Mouse (Mus musculus) lung, adult 2 months (tissue): ENCODE results near the gene Ttc39a. TPM values are rescaled to one million over a fixed set of nuclear protein-coding genes. Genes with fewer than 3 reads are reported as not detected.
A peak's percentile ranks its signal among the peaks of the same experiment; 100 is the strongest.

Source experiments
- DNase-seq: peaks from one replicate; pipeline ENCODE4 v3.0.0; 2022
- H3K4me1 ChIP-seq: fragments of 200-500 bp; 2 replicates; pipeline ENCODE4 v1.6.1; 2011; ENCODE audit warnings: low read length; ENCODE audit not compliant: control insufficient read depth, insufficient read depth
- H3K4me3 ChIP-seq: fragments of 200-500 bp; replicated peaks from 2 replicates; pipeline ENCODE3; 2011; ENCODE audit warnings: low read depth, mild to moderate bottlenecking, control low read depth, low read length; ENCODE audit errors: extremely low read depth
- CTCF ChIP-seq: fragments of 200-500 bp; IDR thresholded peaks from 2 replicates; pipeline ENCODE4 v1.5.1; 2011; ENCODE audit warnings: mild to moderate bottlenecking, low read length, control low read depth; ENCODE audit not compliant: insufficient read depth
- POLR2A ChIP-seq: fragments of 200-500 bp; IDR thresholded peaks from 2 replicates; pipeline ENCODE4 v1.6.1; 2011; ENCODE audit warnings: low read depth, mild to moderate bottlenecking, control low read depth, low read length, borderline replicate concordance; ENCODE audit errors: extremely low read depth
- WGBS: fragments of 180-500 bp; shearing (Covaris S2); methylation state at CpG from one replicate; pipeline ENCODE4 v1.1.7; 2018; 5-methylcytosine and 5-hydroxymethylcytosine counted together
- polyA plus RNA-seq: library from polyadenylated mRNA; depleted of rRNA; stranded (reverse); fragments of >200 nt; gene quantifications from 2 replicates; pipeline ENCODE4 v1.2.3, GENCODE M21; 2012

Ttc39a gene
- polyA plus RNA-seq, 1 experiment, result 16.4 TPM

GRCm38 (mm10) chr4:109419563-109419962 lies 13.1 kb downstream of the Ttc39a start:
- 96% methylated on average over 4 of the region's 4 CpGs for WGBS
- TF ChIP-seq CTCF (no peak), POLR2A (no peak)
- no peak for DNase-seq
- no peak overlapping the region for H3K4me3 ChIP-seq
- no peaks in the 10 kb centered on the region for H3K4me1 ChIP-seq

- no peak for TF ChIP-seq POLR2A
- peak; percentile 33; the same call in 1 of the 2 replicates for TF ChIP-seq CTCF
- 71% methylated on average over 8 of the region's 8 CpGs for WGBS
- Histone ChIP-seq H3K4me3 (no peak overlapping the region), H3K4me1 (no peaks in the 10 kb centered on the region)
- DNase-seq, result peak; percentile 35
These were observed 13.8 kb downstream of the Ttc39a start for GRCm38 (mm10) chr4:109420138-109420795.

GRCm38 (mm10) chr4:109421608-109422007 lies 15.2 kb downstream of the Ttc39a start:
- Histone ChIP-seq H3K4me3 (no peak overlapping the region), H3K4me1 (no peaks in the 10 kb centered on the region)
- no peak for DNase-seq
- WGBS, result 65% methylated on average over 7 of the region's 7 CpGs
- TF ChIP-seq CTCF (no peak), POLR2A (no peak)

DNA sequence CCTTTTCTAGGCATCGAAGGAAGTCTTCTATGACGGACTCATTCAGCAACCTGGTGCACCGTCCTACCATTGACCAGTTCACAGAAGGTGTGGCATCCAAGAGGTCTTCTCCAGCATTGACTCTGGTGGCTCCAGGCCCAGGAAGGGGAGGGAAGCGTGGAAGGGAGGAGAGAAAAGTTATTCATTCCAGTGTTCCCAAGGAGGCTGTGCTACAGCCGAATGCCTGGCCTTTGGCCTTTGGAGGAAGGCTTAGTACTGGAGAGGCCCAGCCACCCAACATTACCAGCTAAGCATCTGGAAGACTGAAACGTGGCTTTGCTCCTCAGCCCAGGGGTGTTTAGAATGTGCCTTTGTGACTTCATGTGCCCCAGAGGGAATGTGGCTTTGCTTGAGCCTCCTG lies 16.0 kb downstream of the Ttc39a start:
- no peaks in the 10 kb centered on the region for H3K4me1 ChIP-seq

GRCm38 (mm10) chr4:109423438-109423837 lies 17.0 kb downstream of the Ttc39a start:
- no peak overlapping the region for H3K4me3 ChIP-seq
- DNase-seq, result no peak
- WGBS, result 64% methylated on average over 2 of the region's 2 CpGs
- TF ChIP-seq POLR2A (no peak), CTCF (no peak)
- no peaks in the 10 kb centered on the region for H3K4me1 ChIP-seq

More for the DNA sequence above, 16.0 kb downstream of the Ttc39a start:
- DNase-seq, result no peak
- 76% methylated on average over 6 of the region's 6 CpGs for WGBS
- TF ChIP-seq CTCF, result no peak
- no peak for TF ChIP-seq POLR2A
- H3K4me3 ChIP-seq, result no peak overlapping the region

- TF ChIP-seq CTCF, result no peak
- TF ChIP-seq POLR2A, result no peak
- peaks cover 3% of the 10 kb centered on the region; the same call in 1 of the 2 replicates for H3K4me1 ChIP-seq
- WGBS, result 52% methylated on average over 1 of the region's 1 CpGs
- no peak overlapping the region for H3K4me3 ChIP-seq
- DNase-seq, result no peak
These were observed 20.6 kb downstream of the Ttc39a start for GRCm38 (mm10) chr4:109427058-109427457.

- Histone ChIP-seq H3K4me3 (no peak overlapping the region), H3K4me1 (peaks cover 3% of the 10 kb centered on the region)
- no peak for TF ChIP-seq POLR2A
- TF ChIP-seq CTCF, result no peak
- no peak for DNase-seq
- WGBS, result 87% methylated on average over 7 of the region's 7 CpGs
These were observed 23.8 kb downstream of the Ttc39a start for GRCm38 (mm10) chr4:109430250-109430649.

GRCm38 (mm10) chr4:109430854-109431253 lies 24.4 kb downstream of the Ttc39a start:
- 37% methylated on average over 13 of the region's 13 CpGs for WGBS
- Histone ChIP-seq H3K4me1 (peaks cover 3% of the 10 kb centered on the region), H3K4me3 (no peak overlapping the region)
- TF ChIP-seq POLR2A, result 0 out of 2 replicates have a peak, but pooled peaks have one; percentile 20
- peak; percentile 61 for TF ChIP-seq CTCF
- peak; percentile 63 for DNase-seq

DNA sequence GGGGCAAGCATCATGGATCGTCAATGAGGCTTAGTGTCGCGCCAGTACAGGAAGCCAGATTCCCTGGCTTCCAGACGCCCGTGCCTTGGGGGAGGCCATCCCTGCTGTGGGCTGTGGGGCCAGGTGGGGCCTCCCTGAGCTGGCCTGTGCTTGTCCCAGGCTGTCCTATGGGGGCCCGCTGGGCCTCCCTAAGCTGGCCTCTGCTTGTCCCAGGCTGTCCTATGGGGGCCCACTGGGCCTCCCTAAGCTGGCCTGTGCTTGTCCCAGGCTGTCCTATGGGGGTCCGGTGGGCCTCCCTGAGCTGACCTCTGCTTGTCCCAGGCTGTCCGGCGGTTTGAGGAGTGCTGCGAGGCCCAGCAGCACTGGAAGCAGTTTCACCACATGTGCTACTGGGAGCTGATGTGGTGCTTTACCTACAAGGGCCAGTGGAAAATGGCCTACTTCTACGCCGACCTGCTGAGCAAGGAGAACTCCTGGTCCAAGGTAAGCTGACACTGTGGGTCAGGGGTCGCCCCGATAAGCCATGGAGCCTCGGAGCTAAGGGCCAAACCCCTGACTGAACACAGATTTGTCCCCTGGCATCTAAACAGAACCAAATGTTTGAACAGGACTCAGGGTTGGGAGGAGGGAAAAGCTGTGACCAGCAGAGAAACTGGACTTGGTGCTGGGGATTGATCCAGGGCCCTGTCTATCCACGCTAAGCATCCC lies 26.4 kb downstream of the Ttc39a start:
- peaks cover 3% of the 10 kb centered on the region for H3K4me1 ChIP-seq
- 71% methylated on average over 16 of the region's 16 CpGs for WGBS
- no peak overlapping the region for H3K4me3 ChIP-seq
- no peak for DNase-seq
- TF ChIP-seq CTCF (no peak), POLR2A (no peak)
